Mouse (Mus musculus) myocyte (in vitro differentiated cells): Measurements from ENCODE around the gene Dab1.

Source experiments
- CEBPB ChIP-seq: IDR thresholded peaks from 2 replicates; pipeline ENCODE4 v1.6.1; 2011; ENCODE audit warnings: mild to moderate bottlenecking, moderate library complexity; ENCODE audit not compliant: poor library complexity, insufficient read depth, severe bottlenecking
- MAX ChIP-seq: IDR thresholded peaks from one replicate; pipeline ENCODE4 v1.6.1; 2011; ENCODE audit warnings: low read depth, mild to moderate bottlenecking, control low read depth
- MYOG ChIP-seq, 3 experiments: IDR thresholded peaks; one replicate each; pipeline ENCODE4 v1.6.1; 2011; ENCODE audit warnings: control low read depth in 2 of 3, low read depth in 2 of 3, mild to moderate bottlenecking in 2 of 3; ENCODE audit not compliant: insufficient read length in 2 of 3, control insufficient read depth in 1 of 3, insufficient read depth in 1 of 3
- POLR2A ChIP-seq: IDR thresholded peaks from one replicate; pipeline ENCODE4 v1.6.1; 2011; ENCODE audit warnings: low read depth, mild to moderate bottlenecking, control low read depth, moderate library complexity; ENCODE audit not compliant: insufficient read length
- TCF12 ChIP-seq: IDR thresholded peaks from one replicate; pipeline ENCODE4 v1.6.1; 2011; ENCODE audit warnings: mild to moderate bottlenecking, control low read depth; ENCODE audit not compliant: poor library complexity, insufficient read depth, severe bottlenecking
- USF1 ChIP-seq: IDR thresholded peaks from one replicate; pipeline ENCODE4 v1.6.1; 2011; ENCODE audit warnings: low read depth, mild to moderate bottlenecking, control low read depth, moderate library complexity

DNA sequence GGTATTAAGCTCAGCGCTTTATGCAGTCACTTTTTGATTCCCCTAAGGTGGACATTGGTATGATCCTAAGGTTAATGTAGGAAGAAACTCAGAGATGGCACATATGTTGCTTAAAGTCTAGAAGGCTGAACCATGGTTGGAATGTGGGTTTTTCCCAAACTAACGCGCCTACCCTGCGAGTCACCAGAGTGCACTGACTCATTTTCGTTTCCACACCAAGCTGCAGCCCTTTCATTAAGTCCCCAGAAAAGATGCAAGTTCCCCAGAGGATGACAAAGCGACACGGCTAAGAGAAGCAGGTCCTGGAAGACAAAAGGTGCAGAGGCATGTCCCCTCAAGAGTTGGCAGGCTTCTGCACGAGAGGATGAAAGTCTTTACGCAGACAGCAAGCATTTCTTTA, 39.1 kb upstream of the Dab1 start:
- no peak for TF ChIP-seq MAX
- no peak for TF ChIP-seq MYOG (IDR thresholded peaks at IDR 0.05; ENCODE audit: control insufficient read depth in 1 of 3, insufficient read depth in 1 of 3, insufficient read length in 2 of 3, low read depth in 2 of 3)
- TF ChIP-seq TCF12, result no peak
- no peak for TF ChIP-seq USF1
- no peak for TF ChIP-seq POLR2A
- no peak for TF ChIP-seq CEBPB
